Mouse (Mus musculus): ENCODE measurements around the gene Gm43517.

Gm43517 gene

GRCm38 (mm10) chr12:49384295-49384875 lies 589 bp upstream of the Gm43517 start:
- no peak for DNase-seq (ENCODE audit: low read depth in 1 of 2, low spot score in 2 of 2)

GRCm38 (mm10) chr12:49385631-49385990 lies 637 bp downstream of the Gm43517 start:
- DNase-seq (ENCODE audit: low read depth in 1 of 2, low spot score in 2 of 2), result no peak

- DNase-seq (ENCODE audit: low read depth in 1 of 2, low spot score in 2 of 2), result no peak
Measured at GRCm38 (mm10) chr12:49386081-49386805, 1.3 kb downstream of the Gm43517 start.

GRCm38 (mm10) chr12:49387856-49388598 lies 3.1 kb downstream of the Gm43517 start:
- no peak for DNase-seq (ENCODE audit: low read depth in 1 of 2, low spot score in 2 of 2)

- no peak for DNase-seq (ENCODE audit: low read depth in 1 of 2, low spot score in 2 of 2)
Measured at GRCm38 (mm10) chr12:49389666-49390065, 4.7 kb downstream of the Gm43517 start.

GRCm38 (mm10) chr12:49390257-49390656 lies 5.3 kb downstream of the Gm43517 start:
- DNase-seq (ENCODE audit: low read depth in 1 of 2, low spot score in 2 of 2), result no peak

- no peak for DNase-seq (ENCODE audit: low read depth in 1 of 2, low spot score in 2 of 2)
Measured at GRCm38 (mm10) chr12:49390926-49391304, 5.9 kb downstream of the Gm43517 start.

- no peak for DNase-seq (ENCODE audit: low read depth in 1 of 2, low spot score in 2 of 2)
Measured at GRCm38 (mm10) chr12:49391305-49392040, 6.5 kb downstream of the Gm43517 start.

- DNase-seq (ENCODE audit: low read depth in 1 of 2, low spot score in 2 of 2), result no peak
Measured at GRCm38 (mm10) chr12:49392041-49392390, 7.0 kb downstream of the Gm43517 start.

GRCm38 (mm10) chr12:49392876-49393275 lies 7.9 kb downstream of the Gm43517 start:
- no peak for DNase-seq (ENCODE audit: low read depth in 1 of 2, low spot score in 2 of 2)

- DNase-seq (ENCODE audit: low read depth in 1 of 2, low spot score in 2 of 2), result no peak
Measured at GRCm38 (mm10) chr12:49393639-49394038, 8.7 kb downstream of the Gm43517 start.

- DNase-seq (ENCODE audit: low read depth in 1 of 2, low spot score in 2 of 2), result no peak
Measured at GRCm38 (mm10) chr12:49394181-49394580, 9.2 kb downstream of the Gm43517 start.

- DNase-seq (ENCODE audit: low read depth in 1 of 2, low spot score in 2 of 2), result no peak
Measured at GRCm38 (mm10) chr12:49394836-49395235, 9.9 kb downstream of the Gm43517 start.

- DNase-seq (ENCODE audit: low read depth in 1 of 2, low spot score in 2 of 2), result no peak
Measured at GRCm38 (mm10) chr12:49395969-49396368, 11.0 kb downstream of the Gm43517 start.

GRCm38 (mm10) chr12:49396776-49397175 lies 11.8 kb downstream of the Gm43517 start:
- DNase-seq (ENCODE audit: low read depth in 1 of 2, low spot score in 2 of 2), result no peak

GRCm38 (mm10) chr12:49397443-49398162 lies 12.6 kb downstream of the Gm43517 start:
- no peak for DNase-seq (ENCODE audit: low read depth in 1 of 2, low spot score in 2 of 2)

GRCm38 (mm10) chr12:49398163-49398540 lies 13.2 kb downstream of the Gm43517 start:
- DNase-seq (ENCODE audit: low read depth in 1 of 2, low spot score in 2 of 2), result no peak

GRCm38 (mm10) chr12:49398636-49399035 lies 13.7 kb downstream of the Gm43517 start:
- DNase-seq (ENCODE audit: low read depth in 1 of 2, low spot score in 2 of 2), result no peak

GRCm38 (mm10) chr12:49399611-49400010 lies 14.6 kb downstream of the Gm43517 start:
- no peak for DNase-seq (ENCODE audit: low read depth in 1 of 2, low spot score in 2 of 2)

GRCm38 (mm10) chr12:49400036-49400852 lies 15.3 kb downstream of the Gm43517 start:
- no peak for DNase-seq (ENCODE audit: low read depth in 1 of 2, low spot score in 2 of 2)

- no peak for DNase-seq (ENCODE audit: low read depth in 1 of 2, low spot score in 2 of 2)
Measured at GRCm38 (mm10) chr12:49400853-49401118, 15.8 kb downstream of the Gm43517 start.
